Mouse (Mus musculus): ENCODE measurements at regions not wholly inside any gene's neighbourhood (a gene's known extent, or its start where the extent isn't known, plus 50 kb on each side); places are given as distances from the start of the nearest gene placed in this dataset.
A peak's percentile ranks its signal among the peaks of the same experiment; 100 is the strongest.

DNA sequence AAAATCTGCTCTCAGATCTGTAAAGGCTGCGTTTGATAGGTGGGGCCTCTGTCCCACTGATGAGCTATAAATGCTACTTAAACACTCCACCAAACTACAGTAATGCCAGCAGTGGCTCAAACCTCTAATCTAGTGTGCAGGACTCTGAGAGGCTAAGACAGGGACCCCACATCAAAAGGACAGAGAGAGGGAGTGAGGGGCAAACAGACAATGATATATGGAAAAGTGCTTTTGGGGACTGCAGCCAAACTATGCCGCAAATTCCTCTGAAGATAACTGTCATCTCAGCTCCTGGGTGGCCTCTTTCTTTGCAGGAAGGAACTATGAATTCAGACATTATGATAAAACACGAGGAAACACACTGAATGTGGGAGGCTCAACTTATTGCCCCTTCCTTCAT lies 138.9 kb upstream of the Ddit4l start:
- no peaks in the 10 kb centered on the region for H3K4me1 ChIP-seq (ENCODE audit: insufficient read depth, low read length)

DNA sequence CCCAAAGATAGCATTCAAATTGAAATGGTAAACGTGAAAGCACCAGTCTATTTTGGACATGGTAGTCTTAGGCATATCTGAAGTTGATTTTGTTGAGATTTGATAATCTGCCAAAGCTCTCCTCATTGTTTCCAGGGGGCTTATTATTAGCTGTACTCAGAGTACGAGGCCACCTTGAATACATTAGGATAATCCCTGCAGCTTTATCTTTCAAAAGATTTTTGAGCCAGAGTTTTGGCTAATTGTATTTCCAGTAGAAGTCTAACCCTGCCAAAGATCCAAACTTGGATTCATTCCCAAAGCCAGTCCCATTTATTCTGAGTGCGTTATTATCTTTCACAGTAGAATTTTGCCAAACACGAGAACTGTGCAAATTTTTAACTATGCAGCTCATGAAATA lies 138.4 kb upstream of the Ddit4l start:
- ATAC-seq: no peak
- WGBS: 29% methylated on average over 4 of the region's 4 CpGs
- peak; percentile 13 for DNase-seq (ENCODE audit: low spot score)

More for the DNA sequence above, 138.9 kb upstream of the Ddit4l start:
- no peak overlapping the region for H3K4me2 ChIP-seq (ENCODE audit: low read depth, low read length)
- WGBS: 52% methylated on average over 3 of the region's 3 CpGs
- no peak overlapping the region for H3K9ac ChIP-seq (replicated peaks; ENCODE audit: low read length)
- DNase-seq (ENCODE audit: low spot score) (no peak), ATAC-seq (no peak)
- no peak overlapping the region for H3K27ac ChIP-seq
- H3K36me3 ChIP-seq (ENCODE audit: insufficient read depth, low read length): no peaks in the 10 kb centered on the region
- no peak for TF ChIP-seq CTCF (IDR thresholded peaks at IDR 0.05; ENCODE audit: low read depth)
- H3K9me3 ChIP-seq (ENCODE audit: low read length): no peaks in the 10 kb centered on the region
- no peak overlapping the region for H3K4me3 ChIP-seq (ENCODE audit: low read length)
- no peaks in the 10 kb centered on the region for H3K27me3 ChIP-seq (ENCODE audit: insufficient read depth, low read length)

DNA sequence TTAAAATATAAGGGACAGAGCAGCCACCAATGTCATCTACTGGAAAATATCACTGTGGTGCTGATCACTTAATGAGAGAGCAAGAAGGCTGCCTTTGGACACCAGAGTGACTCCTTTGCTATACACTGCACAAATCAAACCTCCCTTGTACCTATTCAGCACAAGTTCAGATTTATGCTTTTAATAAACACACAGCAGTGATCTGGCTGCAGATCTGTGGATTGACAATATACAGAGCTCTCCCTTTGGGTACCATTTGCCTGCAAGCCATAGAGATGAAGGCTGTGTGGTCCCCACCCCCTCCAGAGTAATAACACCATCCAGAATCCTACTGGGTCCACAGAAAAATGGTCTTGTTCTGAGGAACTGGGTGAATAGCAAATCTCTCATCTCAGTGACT lies 131.8 kb upstream of the Ddit4l start:
- Histone ChIP-seq H3K27ac (no peak overlapping the region), H3K4me1 (ENCODE audit: insufficient read depth, low read length) (no peaks in the 10 kb centered on the region), H3K36me3 (ENCODE audit: insufficient read depth, low read length) (no peaks in the 10 kb centered on the region), H3K4me3 (ENCODE audit: low read length) (no peak overlapping the region), H3K27me3 (ENCODE audit: insufficient read depth, low read length) (no peaks in the 10 kb centered on the region), H3K4me2 (ENCODE audit: low read depth, low read length) (no peak overlapping the region), H3K9ac (replicated peaks; ENCODE audit: low read length) (no peak overlapping the region), H3K9me3 (ENCODE audit: low read length) (no peaks in the 10 kb centered on the region)
- TF ChIP-seq CTCF (IDR thresholded peaks at IDR 0.05; ENCODE audit: low read depth): no peak
- DNase-seq (ENCODE audit: low spot score) (no peak), ATAC-seq (0 out of 2 replicates have a peak, but pooled peaks have one; percentile 24)

More for the DNA sequence above, 138.4 kb upstream of the Ddit4l start:
- no peaks in the 10 kb centered on the region for H3K4me1 ChIP-seq (ENCODE audit: insufficient read depth, low read length)
- TF ChIP-seq CTCF (IDR thresholded peaks at IDR 0.05; ENCODE audit: low read depth): no peak
- H3K4me3 ChIP-seq (ENCODE audit: low read length): no peak overlapping the region
- H3K27ac ChIP-seq: no peak overlapping the region
- H3K9me3 ChIP-seq (ENCODE audit: low read length): no peaks in the 10 kb centered on the region
- H3K9ac ChIP-seq (replicated peaks; ENCODE audit: low read length): no peak overlapping the region
- H3K4me2 ChIP-seq (ENCODE audit: low read depth, low read length): no peak overlapping the region
- no peaks in the 10 kb centered on the region for H3K27me3 ChIP-seq (ENCODE audit: insufficient read depth, low read length)
- H3K36me3 ChIP-seq (ENCODE audit: insufficient read depth, low read length): no peaks in the 10 kb centered on the region

DNA sequence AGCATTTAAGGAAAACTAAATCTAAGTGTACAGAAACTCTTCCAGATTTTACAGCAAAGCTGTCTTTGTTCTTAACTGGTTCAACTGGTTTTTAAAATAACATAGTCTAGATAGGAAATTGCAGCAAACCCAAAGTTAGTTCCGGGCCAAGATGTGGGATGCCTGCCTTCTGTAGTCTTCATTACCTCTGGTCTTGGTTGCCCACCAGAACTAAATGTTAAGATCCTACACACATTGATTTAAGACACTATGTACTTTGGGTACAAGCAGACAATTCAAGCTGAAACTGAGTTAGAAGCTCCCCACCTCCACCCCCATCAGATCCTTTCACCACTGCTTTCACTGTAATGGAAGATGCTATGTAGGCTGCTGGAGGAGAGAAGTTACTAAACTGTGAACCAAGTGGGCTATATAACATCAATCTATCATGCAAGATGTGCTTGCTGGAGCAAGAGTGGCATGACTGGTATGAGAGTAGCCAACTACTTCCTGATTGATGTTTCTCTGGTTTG lies 129.8 kb upstream of the Ddit4l start:
- TF ChIP-seq CTCF (IDR thresholded peaks at IDR 0.05; ENCODE audit: low read depth): no peak

DNA sequence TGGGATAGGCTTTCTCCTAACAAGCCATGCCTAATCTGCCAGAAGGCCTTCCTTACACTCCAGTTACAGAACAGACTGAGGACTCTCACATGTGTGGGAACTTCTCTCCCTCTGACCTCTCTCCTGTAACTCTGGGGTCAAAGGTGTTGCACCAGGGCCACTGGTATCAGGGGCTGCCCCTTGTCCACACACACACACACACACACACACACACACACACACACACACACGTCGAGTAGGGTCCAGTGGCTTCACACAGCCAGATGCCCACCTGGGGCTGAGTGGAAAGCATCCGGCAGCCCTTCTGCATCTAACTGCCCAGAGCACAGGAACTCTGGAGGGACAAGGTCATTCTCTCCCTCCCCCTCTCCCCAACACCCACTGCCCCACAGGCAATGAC lies 123.1 kb upstream of the Ddit4l start:
- WGBS: 46% methylated on average over 3 of the region's 3 CpGs
- H3K9me3 ChIP-seq (ENCODE audit: low read length): no peaks in the 10 kb centered on the region
- TF ChIP-seq CTCF (IDR thresholded peaks at IDR 0.05; ENCODE audit: low read depth): no peak

More for the DNA sequence above, 129.8 kb upstream of the Ddit4l start:
- no peaks in the 10 kb centered on the region for H3K4me1 ChIP-seq (ENCODE audit: insufficient read depth, low read length)
- DNase-seq (ENCODE audit: low spot score) (no peak), ATAC-seq (no peak)
- no peaks in the 10 kb centered on the region for H3K27me3 ChIP-seq (ENCODE audit: insufficient read depth, low read length)
- H3K27ac ChIP-seq: no peak overlapping the region
- H3K9me3 ChIP-seq (ENCODE audit: low read length): no peaks in the 10 kb centered on the region
- H3K9ac ChIP-seq (replicated peaks; ENCODE audit: low read length): no peak overlapping the region
- H3K36me3 ChIP-seq (ENCODE audit: insufficient read depth, low read length): no peaks in the 10 kb centered on the region
- no peak overlapping the region for H3K4me3 ChIP-seq (ENCODE audit: low read length)
- WGBS: 95% methylated on average over 1 of the region's 1 CpGs
- H3K4me2 ChIP-seq (ENCODE audit: low read depth, low read length): no peak overlapping the region

DNA sequence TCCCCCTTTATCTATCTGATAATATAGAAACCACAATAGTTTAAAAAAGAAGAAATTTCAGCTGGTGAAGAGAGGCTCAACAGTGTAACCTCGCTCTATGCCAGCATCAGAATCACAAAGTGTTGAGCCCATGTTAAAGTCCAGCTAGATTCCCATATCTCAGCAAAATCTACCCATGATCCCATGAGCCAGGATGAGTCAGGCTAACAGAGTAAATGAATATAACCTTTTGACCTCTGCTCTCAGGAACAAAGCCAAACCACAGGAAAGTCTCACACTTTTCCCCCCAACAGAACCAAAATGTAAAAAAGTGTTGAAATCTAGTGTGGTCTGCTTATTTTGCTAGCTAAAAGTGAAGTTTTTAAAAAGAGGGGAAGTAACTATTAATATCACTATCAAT lies 110.1 kb upstream of the Ddit4l start:
- no peaks in the 10 kb centered on the region for H3K36me3 ChIP-seq (ENCODE audit: insufficient read depth, low read length)
- ATAC-seq (no peak), DNase-seq (ENCODE audit: low spot score) (no peak)
- no peaks in the 10 kb centered on the region for H3K4me1 ChIP-seq (ENCODE audit: insufficient read depth, low read length)
- no peaks in the 10 kb centered on the region for H3K9me3 ChIP-seq (ENCODE audit: low read length)
- H3K9ac ChIP-seq (replicated peaks; ENCODE audit: low read length): no peak overlapping the region
- TF ChIP-seq CTCF (IDR thresholded peaks at IDR 0.05; ENCODE audit: low read depth): no peak
- no peak overlapping the region for H3K4me3 ChIP-seq (ENCODE audit: low read length)
- 97% methylated on average over 1 of the region's 1 CpGs for WGBS
- H3K27me3 ChIP-seq (ENCODE audit: insufficient read depth, low read length): no peaks in the 10 kb centered on the region
- no peak overlapping the region for H3K4me2 ChIP-seq (ENCODE audit: low read depth, low read length)
- H3K27ac ChIP-seq: no peak overlapping the region

More for the DNA sequence above, 123.1 kb upstream of the Ddit4l start:
- H3K9ac ChIP-seq (replicated peaks; ENCODE audit: low read length): no peak overlapping the region
- DNase-seq (ENCODE audit: low spot score): no peak
- H3K4me1 ChIP-seq (ENCODE audit: insufficient read depth, low read length): no peaks in the 10 kb centered on the region
- no peak overlapping the region for H3K4me2 ChIP-seq (ENCODE audit: low read depth, low read length)
- H3K27me3 ChIP-seq (ENCODE audit: insufficient read depth, low read length): no peaks in the 10 kb centered on the region
- H3K27ac ChIP-seq: no peak overlapping the region
- H3K36me3 ChIP-seq (ENCODE audit: insufficient read depth, low read length): no peaks in the 10 kb centered on the region
- no peak for ATAC-seq
- H3K4me3 ChIP-seq (ENCODE audit: low read length): no peak overlapping the region

DNA sequence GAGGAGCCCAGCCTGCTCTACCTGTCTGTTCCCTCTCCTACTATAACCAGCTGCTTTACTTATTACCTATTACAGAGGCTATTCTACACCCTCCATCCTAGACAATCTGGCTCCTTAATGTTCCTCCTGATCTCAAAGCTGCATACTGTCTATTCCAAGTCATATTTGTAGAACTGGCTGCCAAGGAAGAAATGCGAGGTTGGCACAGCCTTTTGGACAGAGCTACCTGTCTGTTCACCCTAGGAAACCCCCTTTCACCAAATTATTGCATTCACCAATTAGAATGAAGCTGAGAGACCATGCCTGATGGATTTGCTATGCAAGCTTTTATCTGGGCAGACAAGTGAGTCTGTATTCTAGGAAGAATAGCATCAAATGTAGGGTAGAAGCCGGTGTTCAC lies 109.0 kb upstream of the Ddit4l start:
- DNase-seq (ENCODE audit: low spot score) (no peak), ATAC-seq (no peak)
- Histone ChIP-seq H3K27ac (0 out of 2 replicates have a peak overlapping the region, but pooled peaks have one; percentile 3), H3K9me3 (ENCODE audit: low read length) (no peaks in the 10 kb centered on the region), H3K4me1 (ENCODE audit: insufficient read depth, low read length) (no peaks in the 10 kb centered on the region), H3K4me3 (ENCODE audit: low read length) (no peak overlapping the region), H3K36me3 (ENCODE audit: insufficient read depth, low read length) (no peaks in the 10 kb centered on the region), H3K27me3 (ENCODE audit: insufficient read depth, low read length) (no peaks in the 10 kb centered on the region), H3K9ac (replicated peaks; ENCODE audit: low read length) (no peak overlapping the region), H3K4me2 (ENCODE audit: low read depth, low read length) (no peak overlapping the region)
- WGBS: 36% methylated on average over 2 of the region's 2 CpGs
- no peak for TF ChIP-seq CTCF (IDR thresholded peaks at IDR 0.05; ENCODE audit: low read depth)

Measured in hindbrain, postnatal 0 days (tissue).